Mouse (Mus musculus): Measurements from ENCODE around the gene Fmnl2. TPM values are rescaled to one million over a fixed set of nuclear protein-coding genes. Genes with fewer than 3 reads are reported as not detected.

Fmnl2 gene
- polyA plus RNA-seq, 1 experiment, result 2.6 TPM

DNA sequence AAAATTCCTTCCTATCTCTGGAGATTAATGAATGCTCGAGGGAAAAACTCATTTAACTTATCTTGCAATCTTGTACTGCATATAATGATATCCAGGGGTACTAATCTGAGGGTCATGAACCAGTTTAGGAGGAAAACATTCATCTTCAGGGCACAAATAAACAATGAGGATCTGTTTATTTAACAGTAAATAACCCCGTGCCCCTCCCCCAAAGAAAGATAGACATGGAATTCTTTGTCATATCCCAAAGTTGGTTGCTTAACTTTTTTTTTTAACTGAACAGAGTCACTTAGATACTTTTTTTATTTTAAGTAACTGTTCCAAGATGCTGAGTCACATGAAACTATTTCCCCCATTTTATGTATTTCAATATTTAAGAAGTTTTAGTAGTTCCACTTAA is 155.4 kb downstream of the Fmnl2 start:
- Histone ChIP-seq H3K4me3 (ENCODE audit: insufficient read depth, poor library complexity, severe bottlenecking) (no peak overlapping the region), H3ac (ENCODE audit: control insufficient read depth, insufficient read length, low read depth) (no peak overlapping the region), H3K36me3 (ENCODE audit: control insufficient read depth, insufficient read depth) (no peaks in the 10 kb centered on the region), H3K79me3 (ENCODE audit: low read depth) (no peaks in the 10 kb centered on the region), H3K27me3 (ENCODE audit: control insufficient read depth, insufficient read depth, insufficient read length) (no peaks in the 10 kb centered on the region), H3K79me2 (ENCODE audit: control insufficient read depth, insufficient read depth) (no peaks in the 10 kb centered on the region)
- TF ChIP-seq MAX (IDR thresholded peaks at IDR 0.05) (no peak), MYOG (IDR thresholded peaks at IDR 0.05; ENCODE audit: control insufficient read depth, extremely low read depth, insufficient read length) (no peak), CEBPB (IDR thresholded peaks at IDR 0.05; ENCODE audit: low read depth) (no peak), CTCF (IDR thresholded peaks at IDR 0.05; ENCODE audit: control insufficient read depth, insufficient read depth, insufficient read length) (no peak), MYOD1 (IDR thresholded peaks at IDR 0.05; ENCODE audit: control insufficient read depth, insufficient read length, low read depth) (no peak), FOSL1 (IDR thresholded peaks at IDR 0.05; ENCODE audit: insufficient read depth, low read length, poor library complexity, severe bottlenecking) (no peak), USF1 (IDR thresholded peaks at IDR 0.05; ENCODE audit: low read depth) (no peak)

DNA sequence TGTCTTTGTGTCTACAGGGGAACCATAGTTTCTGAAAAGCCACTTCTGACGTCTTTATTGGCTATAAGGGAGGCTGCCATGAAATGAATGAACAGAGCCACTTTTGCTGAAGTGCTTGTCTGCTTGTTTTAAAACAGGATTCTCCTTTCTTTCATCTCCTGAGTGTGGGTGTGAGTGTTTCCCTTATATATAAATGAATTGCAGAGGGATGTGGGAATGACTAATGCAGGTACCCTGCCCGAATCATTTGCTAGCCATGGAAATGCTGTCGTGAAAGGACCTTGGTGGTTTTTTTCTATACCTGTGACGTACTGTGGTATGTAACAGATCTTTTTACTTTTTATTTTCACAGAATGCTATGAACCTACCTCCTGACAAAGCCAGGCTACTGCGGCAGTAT is 156.8 kb downstream of the Fmnl2 start:
- TF ChIP-seq USF1 (IDR thresholded peaks at IDR 0.05; ENCODE audit: low read depth), result no peak
- no peak for TF ChIP-seq MYOG (IDR thresholded peaks at IDR 0.05; ENCODE audit: control insufficient read depth, extremely low read depth, insufficient read length)
- TF ChIP-seq CTCF (IDR thresholded peaks at IDR 0.05; ENCODE audit: control insufficient read depth, insufficient read depth, insufficient read length), result no peak
- no peak for TF ChIP-seq MAX (IDR thresholded peaks at IDR 0.05)
- no peak for TF ChIP-seq MYOD1 (IDR thresholded peaks at IDR 0.05; ENCODE audit: control insufficient read depth, insufficient read length, low read depth)
- no peak for TF ChIP-seq FOSL1 (IDR thresholded peaks at IDR 0.05; ENCODE audit: insufficient read depth, low read length, poor library complexity, severe bottlenecking)
- no peak for TF ChIP-seq CEBPB (IDR thresholded peaks at IDR 0.05; ENCODE audit: low read depth)
- Histone ChIP-seq H3K79me2 (ENCODE audit: control insufficient read depth, insufficient read depth) (no peaks in the 10 kb centered on the region), H3K79me3 (ENCODE audit: low read depth) (no peaks in the 10 kb centered on the region), H3K4me3 (ENCODE audit: insufficient read depth, poor library complexity, severe bottlenecking) (no peak overlapping the region), H3ac (ENCODE audit: control insufficient read depth, insufficient read length, low read depth) (no peak overlapping the region), H3K27me3 (ENCODE audit: control insufficient read depth, insufficient read depth, insufficient read length) (no peaks in the 10 kb centered on the region), H3K36me3 (ENCODE audit: control insufficient read depth, insufficient read depth) (no peaks in the 10 kb centered on the region)

DNA sequence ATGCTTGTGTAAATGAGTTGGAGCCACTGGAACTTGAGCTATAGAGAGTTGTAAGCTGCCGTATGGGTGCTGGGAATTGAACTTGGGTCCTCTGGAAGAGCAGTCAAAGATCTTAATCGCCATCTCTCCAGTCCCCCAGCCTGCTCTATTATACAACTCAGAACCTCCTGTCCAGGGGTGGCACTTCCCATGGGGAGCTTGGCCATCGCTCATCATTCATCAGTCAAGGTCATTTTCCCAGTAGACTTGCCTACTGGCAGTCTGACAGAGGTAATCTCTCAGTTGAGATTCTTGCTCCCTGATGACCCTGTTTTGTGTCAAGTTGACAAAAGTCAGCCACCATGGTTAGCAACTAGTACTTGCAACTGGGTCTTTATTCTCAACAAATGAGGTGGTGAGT is 165.3 kb downstream of the Fmnl2 start:
- Histone ChIP-seq H3K4me3 (ENCODE audit: insufficient read depth, poor library complexity, severe bottlenecking) (no peak overlapping the region), H3K79me2 (ENCODE audit: control insufficient read depth, insufficient read depth) (no peaks in the 10 kb centered on the region), H3K79me3 (ENCODE audit: low read depth) (no peaks in the 10 kb centered on the region), H3K27me3 (ENCODE audit: control insufficient read depth, insufficient read depth, insufficient read length) (no peaks in the 10 kb centered on the region), H3K36me3 (ENCODE audit: control insufficient read depth, insufficient read depth) (no peaks in the 10 kb centered on the region), H3ac (ENCODE audit: control insufficient read depth, insufficient read length, low read depth) (no peak overlapping the region)
- no peak for TF ChIP-seq FOSL1 (IDR thresholded peaks at IDR 0.05; ENCODE audit: insufficient read depth, low read length, poor library complexity, severe bottlenecking)
- TF ChIP-seq USF1 (IDR thresholded peaks at IDR 0.05; ENCODE audit: low read depth), result no peak
- no peak for TF ChIP-seq CTCF (IDR thresholded peaks at IDR 0.05; ENCODE audit: control insufficient read depth, insufficient read depth, insufficient read length)
- no peak for TF ChIP-seq CEBPB (IDR thresholded peaks at IDR 0.05; ENCODE audit: low read depth)
- no peak for TF ChIP-seq MYOD1 (IDR thresholded peaks at IDR 0.05; ENCODE audit: control insufficient read depth, insufficient read length, low read depth)
- no peak for TF ChIP-seq MYOG (IDR thresholded peaks at IDR 0.05; ENCODE audit: control insufficient read depth, extremely low read depth, insufficient read length)
- TF ChIP-seq MAX (IDR thresholded peaks at IDR 0.05), result no peak

DNA sequence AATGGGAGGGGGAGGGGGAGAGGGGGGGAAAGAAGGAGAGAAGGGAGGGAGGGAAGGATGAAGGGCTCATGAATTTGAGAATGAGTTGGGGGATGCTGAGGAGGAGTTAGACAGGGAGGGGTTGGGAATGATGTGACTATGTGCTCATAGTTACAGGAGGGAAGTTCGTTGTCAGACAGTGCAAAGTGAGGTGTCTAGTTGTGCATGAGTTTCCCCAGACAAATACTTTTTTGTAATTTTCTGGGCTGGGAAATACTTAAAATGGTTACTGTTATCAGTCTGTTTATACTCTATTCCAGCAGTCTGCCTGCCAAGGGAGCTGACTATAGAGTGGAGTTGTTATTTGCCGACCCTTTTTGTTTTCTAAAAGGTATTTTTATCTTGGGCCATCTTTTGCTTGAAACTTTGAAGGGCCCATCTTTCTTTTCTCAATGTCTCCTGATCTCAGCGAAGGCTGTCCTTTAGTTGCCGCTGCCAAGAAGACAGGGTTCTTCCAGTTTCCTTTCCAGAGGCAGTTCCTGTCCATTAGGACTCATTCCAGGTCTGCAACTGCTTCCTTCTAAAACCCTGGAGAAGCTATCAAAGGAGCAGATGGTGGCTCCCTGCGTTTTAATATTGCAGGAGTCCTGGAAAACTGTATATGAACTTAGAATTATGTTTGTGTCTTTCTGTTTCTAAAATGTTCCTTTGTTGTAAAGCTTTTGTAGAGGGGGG is 168.6 kb downstream of the Fmnl2 start:
- Histone ChIP-seq H3K79me2 (ENCODE audit: control insufficient read depth, insufficient read depth) (no peaks in the 10 kb centered on the region), H3K4me3 (ENCODE audit: insufficient read depth, poor library complexity, severe bottlenecking) (no peak overlapping the region), H3ac (ENCODE audit: control insufficient read depth, insufficient read length, low read depth) (no peak overlapping the region), H3K36me3 (ENCODE audit: control insufficient read depth, insufficient read depth) (no peaks in the 10 kb centered on the region), H3K79me3 (ENCODE audit: low read depth) (no peaks in the 10 kb centered on the region), H3K27me3 (ENCODE audit: control insufficient read depth, insufficient read depth, insufficient read length) (no peaks in the 10 kb centered on the region)
- TF ChIP-seq CTCF (IDR thresholded peaks at IDR 0.05; ENCODE audit: control insufficient read depth, insufficient read depth, insufficient read length) (no peak), FOSL1 (IDR thresholded peaks at IDR 0.05; ENCODE audit: insufficient read depth, low read length, poor library complexity, severe bottlenecking) (no peak), USF1 (IDR thresholded peaks at IDR 0.05; ENCODE audit: low read depth) (no peak), MAX (IDR thresholded peaks at IDR 0.05) (no peak), MYOD1 (IDR thresholded peaks at IDR 0.05; ENCODE audit: control insufficient read depth, insufficient read length, low read depth) (no peak), CEBPB (IDR thresholded peaks at IDR 0.05; ENCODE audit: low read depth) (no peak), MYOG (IDR thresholded peaks at IDR 0.05; ENCODE audit: control insufficient read depth, extremely low read depth, insufficient read length) (no peak)

DNA sequence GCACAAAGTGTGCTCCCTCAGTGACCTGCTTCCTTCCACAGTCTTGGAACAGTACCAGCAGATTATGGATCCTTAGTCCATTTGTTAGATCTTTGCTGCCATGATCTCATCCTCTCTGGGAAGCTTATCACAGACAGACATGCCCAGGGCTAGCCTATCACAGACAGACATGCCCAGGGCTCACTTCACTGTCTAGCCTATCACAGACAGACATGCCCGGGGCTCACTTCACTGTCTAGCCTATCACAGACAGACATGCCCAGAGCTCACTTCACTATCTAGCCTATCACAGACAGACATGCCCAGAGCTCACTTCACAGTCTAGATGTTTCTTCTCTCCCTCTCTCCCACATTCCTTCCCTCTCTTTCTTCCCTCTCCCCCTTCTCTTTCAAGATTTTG is 171.2 kb downstream of the Fmnl2 start:
- Histone ChIP-seq H3K79me2 (ENCODE audit: control insufficient read depth, insufficient read depth) (no peaks in the 10 kb centered on the region), H3K79me3 (ENCODE audit: low read depth) (no peaks in the 10 kb centered on the region), H3K4me3 (ENCODE audit: insufficient read depth, poor library complexity, severe bottlenecking) (no peak overlapping the region), H3K36me3 (ENCODE audit: control insufficient read depth, insufficient read depth) (no peaks in the 10 kb centered on the region), H3K27me3 (ENCODE audit: control insufficient read depth, insufficient read depth, insufficient read length) (no peaks in the 10 kb centered on the region), H3ac (ENCODE audit: control insufficient read depth, insufficient read length, low read depth) (no peak overlapping the region)
- TF ChIP-seq USF1 (IDR thresholded peaks at IDR 0.05; ENCODE audit: low read depth), result no peak
